Mouse (Mus musculus): ENCODE data around the gene Pinlyp. TPM values are rescaled to one million over a fixed set of nuclear protein-coding genes. Genes with fewer than 3 reads are reported as not detected.
"Not testable (repeated sequence)": the region's sequence is repeated elsewhere in the genome, so short reads cannot be mapped to it uniquely, and the experiment has no call there.

The Pinlyp gene
- polyA plus RNA-seq, 1 experiment from 2014 or later: not detected

- H3K36me3 ChIP-seq: peaks cover 45% of the 10 kb centered on the region
- H3K4me2 ChIP-seq (replicated peaks): no peak overlapping the region
- 59% methylated on average over 5 of the region's 5 CpGs for WGBS
- no peak overlapping the region for H3K4me3 ChIP-seq
- no peaks in the 10 kb centered on the region for H3K4me1 ChIP-seq
- no peak overlapping the region for H3K27ac ChIP-seq
- H3K9me3 ChIP-seq: no peaks in the 10 kb centered on the region
- no peak overlapping the region for H3K9ac ChIP-seq
- no peak for ATAC-seq (ENCODE audit: low FRiP score, low read depth)
- no peaks in the 10 kb centered on the region for H3K27me3 ChIP-seq
These were observed 28.8 kb downstream of the Pinlyp start for GRCm38 (mm10) chr7:24517077-24517476.

- 70% methylated on average over 8 of the region's 8 CpGs for WGBS
- H3K4me3 ChIP-seq; H3K27me3 ChIP-seq; H3K9me3 ChIP-seq; ATAC-seq (ENCODE audit: low FRiP score, low read depth); H3K4me2 ChIP-seq (replicated peaks); H3K4me1 ChIP-seq; H3K9ac ChIP-seq; H3K27ac ChIP-seq: not testable (repeated sequence)
- peaks cover 49% of the 10 kb centered on the region for H3K36me3 ChIP-seq
These were observed 29.6 kb downstream of the Pinlyp start for GRCm38 (mm10) chr7:24516319-24516718.

- peaks cover 10% of the 10 kb centered on the region for H3K4me1 ChIP-seq
- no peak for ATAC-seq (ENCODE audit: low FRiP score, low read depth)
- no peak within 1 kb of the TSS for H3K4me2 ChIP-seq (replicated peaks)
- WGBS: 83% methylated on average over 7 of the region's 7 CpGs
- no peaks in the 10 kb centered on the region for H3K27me3 ChIP-seq
- H3K9ac ChIP-seq: no peak within 1 kb of the TSS
- H3K9me3 ChIP-seq: no peaks in the 10 kb centered on the region
- no peak within 1 kb of the TSS for H3K4me3 ChIP-seq
- H3K27ac ChIP-seq: no peak within 1 kb of the TSS
- H3K36me3 ChIP-seq: peaks cover 57% of the 10 kb centered on the region
These were observed 33.6 kb downstream of the Pinlyp start, which contains the start of gene AC161166.1 for GRCm38 (mm10) chr7:24512355-24512754. AC161166.1 (minus strand) TSS chr7:24512455.

- Histone ChIP-seq H3K9me3 (no peaks in the 10 kb centered on the region), H3K27me3 (peaks cover 4% of the 10 kb centered on the region; the same call in 1 of the 2 replicates), H3K36me3 (peaks cover 18% of the 10 kb centered on the region), H3K9ac (peak overlapping the region; percentile 95), H3K4me1 (peaks cover 36% of the 10 kb centered on the region), H3K4me2 (replicated peaks) (peak overlapping the region; percentile 80), H3K4me3 (peak overlapping the region; percentile 74), H3K27ac (peak overlapping the region; percentile 98)
- WGBS: 2% methylated on average over 19 of the region's 20 CpGs
- ATAC-seq (ENCODE audit: low FRiP score, low read depth): no peak
These were observed 38.2 kb downstream of the Pinlyp start for GRCm38 (mm10) chr7:24507726-24508114.

- under 1% methylated on average over 83 of the region's 84 CpGs for WGBS
These were observed 38.8 kb downstream of the Pinlyp start, which contains the start of gene Zfp428 for GRCm38 (mm10) chr7:24506838-24507725. Zfp428 (plus strand) TSS chr7:24507006.

GRCm38 (mm10) chr7:24506476-24506837 is 39.5 kb downstream of the Pinlyp start:
- Histone ChIP-seq H3K27ac (peak overlapping the region; percentile 98), H3K9ac (peak overlapping the region; percentile 95), H3K9me3 (no peaks in the 10 kb centered on the region), H3K4me3 (peak overlapping the region; percentile 74), H3K36me3 (peaks cover 9% of the 10 kb centered on the region), H3K4me2 (replicated peaks) (peak overlapping the region; percentile 80), H3K27me3 (peaks cover 13% of the 10 kb centered on the region), H3K4me1 (peaks cover 36% of the 10 kb centered on the region)
- 1% methylated on average over 12 of the region's 12 CpGs for WGBS
- peak; percentile 7; the same call in 1 of the 2 replicates for ATAC-seq (ENCODE audit: low FRiP score, low read depth)

More at GRCm38 (mm10) chr7:24506838-24507725, 38.8 kb downstream of the Pinlyp start, which contains the start of gene Zfp428:
- Histone ChIP-seq H3K4me2 (replicated peaks) (peak within 1 kb of the TSS; percentile 80), H3K36me3 (peaks cover 12% of the 10 kb centered on the region), H3K9me3 (no peaks in the 10 kb centered on the region), H3K27ac (peak within 1 kb of the TSS; percentile 98), H3K27me3 (peaks cover 10% of the 10 kb centered on the region; the same call in 1 of the 2 replicates), H3K4me1 (peaks cover 36% of the 10 kb centered on the region), H3K4me3 (peak within 1 kb of the TSS; percentile 74), H3K9ac (peak within 1 kb of the TSS; percentile 95)
- peak; percentile 85 for ATAC-seq (ENCODE audit: low FRiP score, low read depth)

- no peaks in the 10 kb centered on the region for H3K9me3 ChIP-seq
- peak overlapping the region; percentile 74 for H3K4me3 ChIP-seq
- H3K36me3 ChIP-seq: peaks cover 5% of the 10 kb centered on the region; the same call in 1 of the 2 replicates
- H3K4me1 ChIP-seq: peaks cover 36% of the 10 kb centered on the region
- peaks cover 17% of the 10 kb centered on the region for H3K27me3 ChIP-seq
- H3K4me2 ChIP-seq (replicated peaks): peak overlapping the region; percentile 80
- ATAC-seq (ENCODE audit: low FRiP score, low read depth): no peak
- peak overlapping the region; percentile 98 for H3K27ac ChIP-seq
- peak overlapping the region; percentile 95 for H3K9ac ChIP-seq
- 8% methylated on average over 3 of the region's 3 CpGs for WGBS
These were observed 39.9 kb downstream of the Pinlyp start for GRCm38 (mm10) chr7:24506065-24506459.

GRCm38 (mm10) chr7:24505447-24506064 is 40.4 kb downstream of the Pinlyp start:
- H3K27me3 ChIP-seq: peaks cover 22% of the 10 kb centered on the region
- peak overlapping the region; percentile 80 for H3K4me2 ChIP-seq (replicated peaks)
- H3K4me1 ChIP-seq: peaks cover 37% of the 10 kb centered on the region
- ATAC-seq (ENCODE audit: low FRiP score, low read depth): no peak
- 0 out of 2 replicates have a peak overlapping the region, but pooled peaks have one; percentile 31 for H3K9ac ChIP-seq
- H3K4me3 ChIP-seq: peak overlapping the region; percentile 74
- peak overlapping the region; percentile 98; the same call in 1 of the 2 replicates for H3K27ac ChIP-seq
- H3K9me3 ChIP-seq: no peaks in the 10 kb centered on the region
- 17% methylated on average over 15 of the region's 15 CpGs for WGBS
- peaks cover 3% of the 10 kb centered on the region; the same call in 1 of the 2 replicates for H3K36me3 ChIP-seq

GRCm38 (mm10) chr7:24504868-24505267 is 41.0 kb downstream of the Pinlyp start:
- Histone ChIP-seq H3K4me2 (replicated peaks) (peak overlapping the region; percentile 36), H3K4me1 (peaks cover 44% of the 10 kb centered on the region), H3K27me3 (peaks cover 29% of the 10 kb centered on the region), H3K4me3 (no peak overlapping the region), H3K27ac (no peak overlapping the region), H3K9me3 (no peaks in the 10 kb centered on the region), H3K9ac (no peak overlapping the region), H3K36me3 (peaks cover 3% of the 10 kb centered on the region; the same call in 1 of the 2 replicates)
- 11% methylated on average over 4 of the region's 4 CpGs for WGBS
- ATAC-seq (ENCODE audit: low FRiP score, low read depth): no peak

- Histone ChIP-seq H3K4me1 (peaks cover 48% of the 10 kb centered on the region), H3K27me3 (peaks cover 38% of the 10 kb centered on the region), H3K27ac (no peak overlapping the region), H3K9me3 (no peaks in the 10 kb centered on the region), H3K4me2 (replicated peaks) (peak overlapping the region; percentile 36), H3K4me3 (no peak overlapping the region), H3K9ac (no peak overlapping the region), H3K36me3 (peaks cover 3% of the 10 kb centered on the region; the same call in 1 of the 2 replicates)
- no peak for ATAC-seq (ENCODE audit: low FRiP score, low read depth)
- 11% methylated on average over 10 of the region's 10 CpGs for WGBS
These were observed 41.9 kb downstream of the Pinlyp start for GRCm38 (mm10) chr7:24504004-24504403.

GRCm38 (mm10) chr7:24501492-24501891 is 44.4 kb downstream of the Pinlyp start:
- H3K4me2 ChIP-seq (replicated peaks): no peak overlapping the region
- no peak for ATAC-seq (ENCODE audit: low FRiP score, low read depth)
- H3K9me3 ChIP-seq: no peaks in the 10 kb centered on the region
- H3K36me3 ChIP-seq: peaks cover 3% of the 10 kb centered on the region; the same call in 1 of the 2 replicates
- H3K27ac ChIP-seq: no peak overlapping the region
- H3K27me3 ChIP-seq: peaks cover 53% of the 10 kb centered on the region
- peak overlapping the region; percentile 5; the same call in 1 of the 2 replicates for H3K4me3 ChIP-seq
- H3K9ac ChIP-seq: no peak overlapping the region
- 48% methylated on average over 21 of the region's 21 CpGs for WGBS
- peaks cover 38% of the 10 kb centered on the region for H3K4me1 ChIP-seq

- Histone ChIP-seq H3K4me1 (peaks cover 32% of the 10 kb centered on the region), H3K9ac (no peak overlapping the region), H3K27me3 (peaks cover 53% of the 10 kb centered on the region), H3K36me3 (peaks cover 3% of the 10 kb centered on the region; the same call in 1 of the 2 replicates), H3K4me2 (replicated peaks) (no peak overlapping the region), H3K4me3 (no peak overlapping the region), H3K27ac (no peak overlapping the region), H3K9me3 (no peaks in the 10 kb centered on the region)
- no peak for ATAC-seq (ENCODE audit: low FRiP score, low read depth)
- 35% methylated on average over 7 of the region's 7 CpGs for WGBS
These were observed 45.0 kb downstream of the Pinlyp start for GRCm38 (mm10) chr7:24500929-24501328.

Measured in limb, embryonic 13.5 days (tissue).